Mouse (Mus musculus): ENCODE results near the gene Frmd6.

GRCm38 (mm10) chr12:70807543-70807942 is 17.8 kb upstream of the Frmd6 start:
- no peak for TF ChIP-seq CTCF (IDR thresholded peaks at IDR 0.05; ENCODE audit: low read depth)
- no peak for TF ChIP-seq EP300 (IDR thresholded peaks at IDR 0.05; ENCODE audit: low read depth)
